Mouse (Mus musculus) forebrain, embryonic 14.5 days (tissue): ENCODE results near the gene Lrp5. TPM values are rescaled to one million over a fixed set of nuclear protein-coding genes. Genes with fewer than 3 reads are reported as not detected.
A peak's percentile ranks its signal among the peaks of the same experiment; 100 is the strongest.
"Not testable (repeated sequence)": the region's sequence is repeated elsewhere in the genome, so short reads cannot be mapped to it uniquely, and the experiment has no call there.

Source experiments
- ATAC-seq: fragments of 200-750 bp; cut with Nextera tagmentation; 2 replicates; pipeline ENCODE4 v1.8.0; 2017; ENCODE audit warnings: mild to moderate bottlenecking, moderate library complexity
- DNase-seq: peaks from one replicate; pipeline ENCODE4 v3.0.0-alpha.2; 2015; ENCODE audit warnings: low spot score
- H3K27ac ChIP-seq: fragments of 300-500 bp; sonication (generic); 2 replicates; pipeline ENCODE4 v1.5.1; 2014; ENCODE audit warnings: low read depth, mild to moderate bottlenecking, control low read depth, low read length, moderate library complexity
- H3K27me3 ChIP-seq: fragments of 300-500 bp; sonication (generic); replicated peaks from 2 replicates; pipeline ENCODE4 v1.6.1; 2014; ENCODE audit warnings: low read length, control low read depth, mixed read lengths; ENCODE audit not compliant: control insufficient read depth, insufficient read depth
- H3K36me3 ChIP-seq: fragments of 300-500 bp; sonication (generic); 2 replicates; pipeline ENCODE4 v1.6.1; 2014; ENCODE audit warnings: low read length, control low read depth; ENCODE audit not compliant: control insufficient read depth, insufficient read depth
- H3K4me1 ChIP-seq: fragments of 300-500 bp; sonication (generic); 2 replicates; pipeline ENCODE4 v1.6.1; 2014; ENCODE audit warnings: antibody characterized with exemption, low read length, control low read depth; ENCODE audit not compliant: control insufficient read depth, insufficient read depth
- H3K4me2 ChIP-seq: fragments of 300-500 bp; sonication (generic); 2 replicates; pipeline ENCODE4 v1.6.1; 2014; ENCODE audit warnings: mild to moderate bottlenecking, control low read depth, low read length
- H3K4me3 ChIP-seq: fragments of 300-500 bp; sonication (generic); 2 replicates; pipeline ENCODE4 v1.5.1; 2014; ENCODE audit warnings: low read depth, low read length, control low read depth
- H3K9ac ChIP-seq: fragments of 300-500 bp; sonication (generic); 2 replicates; pipeline ENCODE4 v1.6.1; 2014; ENCODE audit warnings: mild to moderate bottlenecking, low read length, control low read depth, moderate library complexity
- H3K9me3 ChIP-seq: fragments of 300-500 bp; sonication (generic); replicated peaks from 2 replicates; pipeline ENCODE4 v1.6.1; 2016; ENCODE audit warnings: low read length, control low read depth, mixed read lengths; ENCODE audit not compliant: control insufficient read depth
- WGBS: fragments of 180-500 bp; shearing (Covaris S2); extraction: QIAGEN DNeasy Blood & Tissue Kit; methylation state at CpG from one replicate; pipeline ENCODE4 v1.1.7; 2014; 5-methylcytosine and 5-hydroxymethylcytosine counted together
- polyA plus RNA-seq: library from polyadenylated mRNA; unstranded; fragments of >200 nt; fragmentation: Nextera tagmentation; extraction: Ambion mirVana; gene quantifications from 2 replicates; pipeline ENCODE4 v1.2.1, GENCODE M21; 2014

The Lrp5 gene
- polyA plus RNA-seq, 1 experiment from 2014 or later: 1.8 TPM

DNA sequence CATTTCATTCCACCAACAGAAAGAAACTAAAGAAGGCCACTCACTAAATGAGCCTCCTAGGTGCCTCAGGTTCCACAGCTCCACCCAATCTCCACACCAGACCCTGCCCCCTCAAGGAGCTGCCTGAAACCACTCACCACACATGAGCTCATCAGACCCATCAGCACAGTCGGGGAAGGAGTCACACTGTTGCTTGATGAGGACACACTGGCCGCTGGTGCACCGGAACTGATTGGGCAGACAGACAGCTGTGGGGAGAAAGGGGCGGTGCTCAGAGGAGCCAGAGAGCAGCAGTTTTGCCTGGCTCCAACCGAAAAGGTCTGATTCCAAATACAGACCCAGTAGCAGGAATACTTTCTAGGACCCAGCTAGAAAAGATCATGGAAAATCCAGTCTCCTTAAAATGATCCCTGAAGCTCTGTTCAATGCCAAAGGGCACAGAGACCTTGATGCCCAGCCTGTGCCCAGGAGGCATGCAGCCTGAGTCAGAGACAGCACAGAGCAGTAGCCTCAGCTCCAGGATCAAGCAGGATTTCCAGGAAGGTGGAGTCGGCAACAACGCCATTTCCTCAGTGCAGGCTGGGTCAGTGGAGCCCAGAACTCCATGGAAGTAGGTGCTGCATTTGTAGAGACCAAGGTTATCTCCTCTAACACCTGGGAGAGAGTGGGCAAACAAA, 92.8 kb downstream of the Lrp5 start:
- H3K36me3 ChIP-seq: peaks cover 51% of the 10 kb centered on the region
- H3K27me3 ChIP-seq: no peaks in the 10 kb centered on the region
- H3K4me1 ChIP-seq: no peaks in the 10 kb centered on the region
- no peak for ATAC-seq
- no peak overlapping the region for H3K4me3 ChIP-seq
- H3K9me3 ChIP-seq: no peaks in the 10 kb centered on the region
- H3K4me2 ChIP-seq: no peak overlapping the region
- 93% methylated on average over 7 of the region's 7 CpGs for WGBS
- no peak overlapping the region for H3K27ac ChIP-seq
- H3K9ac ChIP-seq: no peak overlapping the region
- no peak for DNase-seq

DNA sequence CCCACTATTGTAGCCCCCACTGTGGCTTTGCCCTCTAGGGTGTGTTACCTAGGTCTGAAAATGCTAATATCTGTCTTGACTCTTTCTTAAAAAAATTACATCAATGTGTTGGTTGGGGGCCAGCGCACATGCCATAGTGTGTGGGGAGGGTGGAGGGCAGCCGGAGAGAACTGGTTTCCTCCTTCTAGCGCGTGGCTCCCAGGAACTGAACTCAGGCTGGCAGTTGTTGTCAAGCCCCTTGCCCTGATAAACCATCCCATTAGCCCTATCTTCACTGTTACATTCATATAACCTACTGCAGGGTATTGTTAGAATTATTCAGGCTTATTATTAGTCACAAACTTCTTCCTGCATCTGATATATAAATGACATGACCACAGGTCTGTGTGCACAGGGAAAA, 96.4 kb downstream of the Lrp5 start:
- DNase-seq (no peak), ATAC-seq (no peak)
- no peak overlapping the region for H3K4me3 ChIP-seq
- H3K27ac ChIP-seq: no peak overlapping the region
- H3K36me3 ChIP-seq: peaks cover 50% of the 10 kb centered on the region
- H3K27me3 ChIP-seq: no peaks in the 10 kb centered on the region
- H3K9me3 ChIP-seq: no peaks in the 10 kb centered on the region
- 96% methylated on average over 4 of the region's 4 CpGs for WGBS
- H3K4me2 ChIP-seq: no peak overlapping the region
- no peak overlapping the region for H3K9ac ChIP-seq
- no peaks in the 10 kb centered on the region for H3K4me1 ChIP-seq

DNA sequence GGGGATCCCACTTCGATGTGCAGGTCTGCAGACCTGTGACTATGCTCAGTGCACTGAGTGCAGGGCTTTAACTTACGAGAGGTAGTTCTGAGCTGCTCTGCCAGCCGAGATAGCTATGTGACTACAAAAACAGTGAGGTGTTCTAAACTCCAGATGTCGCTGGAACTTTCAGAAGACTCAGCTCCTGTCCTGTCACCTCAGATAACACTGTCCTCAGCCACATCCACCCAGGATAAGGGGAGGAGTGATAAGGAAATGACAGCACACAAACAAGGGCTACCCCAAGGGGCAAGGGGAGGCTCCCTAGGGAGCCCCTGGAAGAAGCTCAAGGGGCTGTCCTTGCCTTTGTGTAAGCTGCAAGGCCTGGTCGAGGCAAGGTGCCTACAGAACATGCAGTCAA, 96.8 kb downstream of the Lrp5 start:
- 91% methylated on average over 5 of the region's 5 CpGs for WGBS
- no peak overlapping the region for H3K4me2 ChIP-seq
- no peaks in the 10 kb centered on the region for H3K9me3 ChIP-seq
- DNase-seq: no peak
- no peaks in the 10 kb centered on the region for H3K4me1 ChIP-seq
- no peak overlapping the region for H3K27ac ChIP-seq
- H3K27me3 ChIP-seq: no peaks in the 10 kb centered on the region
- H3K4me3 ChIP-seq: no peak overlapping the region
- no peak for ATAC-seq
- peaks cover 51% of the 10 kb centered on the region for H3K36me3 ChIP-seq
- no peak overlapping the region for H3K9ac ChIP-seq

DNA sequence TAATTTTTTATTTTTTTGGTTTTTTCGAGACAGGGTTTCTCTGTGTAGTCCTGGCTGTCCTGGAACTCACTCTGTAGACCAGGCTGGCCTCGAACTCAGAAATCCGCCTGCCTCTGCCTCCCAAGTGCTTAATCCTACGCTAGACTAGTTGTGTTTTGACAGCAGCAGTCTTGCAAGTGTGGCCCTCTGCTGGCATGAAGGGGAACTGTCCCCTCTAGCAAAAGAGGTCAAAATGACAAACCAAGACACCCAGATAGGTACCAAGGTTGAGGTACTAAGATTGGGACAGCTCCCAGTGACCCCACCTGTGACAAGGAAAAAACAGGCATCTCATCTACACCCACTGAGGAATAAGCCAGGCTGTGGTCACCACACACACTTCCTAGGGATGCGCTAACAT, 98.6 kb downstream of the Lrp5 start:
- H3K4me3 ChIP-seq, DNase-seq, H3K27me3 ChIP-seq, H3K9ac ChIP-seq, H3K9me3 ChIP-seq, H3K4me1 ChIP-seq, H3K4me2 ChIP-seq, H3K27ac ChIP-seq, ATAC-seq: not testable (repeated sequence)
- peaks cover 46% of the 10 kb centered on the region for H3K36me3 ChIP-seq
- 92% methylated on average over 5 of the region's 5 CpGs for WGBS

DNA sequence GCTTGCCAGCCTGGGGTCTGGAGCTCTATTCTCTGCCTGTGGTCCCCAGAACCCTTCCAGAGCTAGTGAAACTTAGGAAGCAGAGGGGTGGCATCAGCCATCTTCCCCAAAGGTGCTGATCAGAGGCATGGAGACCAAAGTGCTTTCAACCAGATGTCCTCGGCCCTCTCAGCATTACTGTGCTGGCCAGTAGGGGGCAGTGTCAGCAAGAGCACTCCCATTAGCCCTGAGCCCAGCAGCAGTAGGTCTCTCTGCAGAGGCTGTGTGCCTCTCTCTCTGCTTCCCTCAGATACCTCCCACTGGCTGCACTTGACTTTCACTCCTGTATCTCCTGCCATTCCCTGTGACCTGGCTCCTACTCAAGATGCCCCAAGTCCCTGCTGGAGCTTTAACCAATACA, 99.8 kb downstream of the Lrp5 start:
- no peak overlapping the region for H3K4me2 ChIP-seq
- no peak for ATAC-seq
- peak; percentile 45 for DNase-seq
- H3K4me1 ChIP-seq: no peaks in the 10 kb centered on the region
- H3K27me3 ChIP-seq: no peaks in the 10 kb centered on the region
- H3K36me3 ChIP-seq: peaks cover 46% of the 10 kb centered on the region
- no peaks in the 10 kb centered on the region for H3K9me3 ChIP-seq
- H3K4me3 ChIP-seq: no peak overlapping the region
- 21% methylated on average over 1 of the region's 1 CpGs for WGBS
- H3K9ac ChIP-seq: no peak overlapping the region
- H3K27ac ChIP-seq: no peak overlapping the region

DNA sequence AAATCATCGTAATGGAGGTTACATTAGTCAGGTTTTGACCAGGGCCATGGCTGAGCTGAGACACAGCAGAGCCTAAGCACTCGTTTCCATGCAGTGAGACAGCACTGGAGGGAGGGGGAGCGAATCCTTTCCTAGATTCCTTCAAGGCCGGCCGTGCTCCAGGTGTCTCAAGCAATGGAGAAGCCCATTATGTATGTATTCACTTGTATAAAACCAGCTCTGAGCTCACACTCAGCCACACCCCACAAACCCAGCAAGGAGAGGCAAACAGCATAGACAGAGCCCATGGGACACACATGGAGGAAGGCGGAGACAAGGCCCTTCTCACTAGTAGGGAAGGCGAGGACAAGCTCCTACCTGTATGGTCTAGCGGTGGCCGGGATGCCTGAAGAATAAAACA, 100.3 kb downstream of the Lrp5 start:
- H3K27me3 ChIP-seq: no peaks in the 10 kb centered on the region
- H3K4me1 ChIP-seq: no peaks in the 10 kb centered on the region
- no peak overlapping the region for H3K9ac ChIP-seq
- H3K9me3 ChIP-seq: no peaks in the 10 kb centered on the region
- no peak overlapping the region for H3K27ac ChIP-seq
- 95% methylated on average over 9 of the region's 9 CpGs for WGBS
- H3K4me2 ChIP-seq: no peak overlapping the region
- no peak for ATAC-seq
- peaks cover 41% of the 10 kb centered on the region for H3K36me3 ChIP-seq
- DNase-seq: no peak
- no peak overlapping the region for H3K4me3 ChIP-seq

DNA sequence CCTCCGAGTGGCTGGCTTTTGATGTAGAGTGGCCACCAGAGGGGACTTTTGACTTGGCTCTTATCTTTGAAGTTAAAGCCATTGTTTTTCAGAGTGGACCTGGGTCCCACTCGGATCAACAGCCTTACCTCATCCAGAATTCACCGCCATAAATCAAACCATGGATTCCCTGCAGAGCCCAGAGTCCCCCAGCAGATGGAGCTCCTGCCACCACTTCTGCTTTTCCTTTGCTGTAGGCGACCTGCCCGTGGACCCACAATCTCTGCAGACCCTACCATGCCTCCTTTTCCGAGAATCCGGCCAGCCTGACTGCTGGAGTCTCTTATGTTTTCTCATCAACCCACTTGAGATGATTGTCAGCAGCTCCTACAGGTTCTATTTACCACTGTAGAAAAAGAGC, 105.0 kb downstream of the Lrp5 start:
- Histone ChIP-seq H3K4me3 (no peak overlapping the region), H3K27ac (no peak overlapping the region), H3K9ac (no peak overlapping the region), H3K27me3 (no peaks in the 10 kb centered on the region), H3K9me3 (no peaks in the 10 kb centered on the region), H3K4me2 (no peak overlapping the region), H3K4me1 (no peaks in the 10 kb centered on the region), H3K36me3 (peaks cover 16% of the 10 kb centered on the region)
- ATAC-seq (no peak), DNase-seq (peak; percentile 63)
- 23% methylated on average over 7 of the region's 7 CpGs for WGBS

DNA sequence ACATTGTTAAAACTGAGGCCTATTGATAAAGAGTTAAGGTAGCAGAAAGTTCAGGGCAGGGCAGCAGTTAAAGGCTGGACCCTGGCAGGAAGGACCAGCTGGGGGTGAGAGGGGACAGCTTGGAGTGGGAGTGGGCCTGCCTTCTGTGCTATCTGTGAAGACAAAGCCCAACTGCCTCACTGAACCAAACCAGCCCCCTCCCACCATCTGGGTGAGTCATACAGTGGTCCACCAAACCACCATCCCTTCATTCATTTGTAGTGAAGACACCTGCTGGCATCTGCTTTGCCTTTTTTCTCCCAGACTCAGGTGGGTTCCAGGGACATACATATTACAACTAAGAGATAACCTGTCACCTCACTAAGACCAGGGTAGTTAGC, 108.5 kb downstream of the Lrp5 start:
- H3K4me1 ChIP-seq: peaks cover 16% of the 10 kb centered on the region
- ATAC-seq: no peak

DNA sequence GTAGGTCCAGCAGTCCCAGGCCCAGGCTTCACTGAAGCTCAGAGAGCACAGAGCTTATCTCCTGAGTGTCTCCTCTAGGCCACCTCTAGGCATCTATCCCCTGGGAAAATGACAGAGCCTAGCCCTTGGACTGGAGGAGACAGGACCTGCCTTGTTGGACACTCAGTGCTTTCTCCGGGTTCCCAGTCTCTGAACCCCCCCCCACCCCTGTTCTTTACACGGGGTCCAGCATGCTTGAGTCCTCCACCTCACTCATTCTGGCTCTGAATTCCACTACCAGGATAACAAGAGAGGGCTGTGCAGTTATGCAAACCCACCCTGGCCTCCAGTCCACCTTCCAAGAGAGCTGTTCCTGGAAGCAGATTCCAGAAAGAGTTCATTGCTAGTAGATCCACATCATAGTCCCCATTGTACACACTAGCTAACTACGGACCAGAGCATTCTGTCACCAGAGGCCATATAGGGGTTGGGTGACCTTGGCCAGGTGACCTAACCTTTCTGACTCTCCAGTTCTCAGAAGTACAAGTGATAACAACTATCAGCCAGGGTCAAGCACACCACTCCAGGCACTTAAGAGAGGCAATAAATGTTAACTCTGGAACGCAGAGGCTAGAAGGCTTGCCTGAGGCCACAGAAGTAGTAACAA, 109.0 kb downstream of the Lrp5 start:
- Histone ChIP-seq H3K36me3 (no peaks in the 10 kb centered on the region), H3K4me2 (no peak overlapping the region), H3K9ac (no peak overlapping the region), H3K4me3 (no peak overlapping the region), H3K9me3 (no peaks in the 10 kb centered on the region), H3K4me1 (peaks cover 16% of the 10 kb centered on the region), H3K27ac (no peak overlapping the region), H3K27me3 (no peaks in the 10 kb centered on the region)
- DNase-seq: no peak
- no peak for ATAC-seq
- WGBS: 89% methylated on average over 4 of the region's 4 CpGs

More for the DNA sequence above, 108.5 kb downstream of the Lrp5 start:
- H3K27me3 ChIP-seq: no peaks in the 10 kb centered on the region
- no peaks in the 10 kb centered on the region for H3K9me3 ChIP-seq
- no peak overlapping the region for H3K9ac ChIP-seq
- no peak overlapping the region for H3K4me3 ChIP-seq
- no peak for DNase-seq
- no peak overlapping the region for H3K27ac ChIP-seq
- no peaks in the 10 kb centered on the region for H3K36me3 ChIP-seq
- no peak overlapping the region for H3K4me2 ChIP-seq
